Mouse (Mus musculus) liver, postnatal 0 days (tissue): ENCODE results near the gene Megf8. TPM values are rescaled to one million over a fixed set of nuclear protein-coding genes. Genes with fewer than 3 reads are reported as not detected.

Source experiments
- ATAC-seq: fragments of 200-750 bp; cut with Nextera tagmentation; 2 replicates; pipeline ENCODE4 v1.8.0; 2017; ENCODE audit warnings: mild to moderate bottlenecking, moderate library complexity
- DNase-seq: peaks from one replicate; pipeline ENCODE4 v3.0.0-alpha.2; 2016
- H3K27ac ChIP-seq: fragments of 300-500 bp; sonication (generic); 2 replicates; pipeline ENCODE4 v1.5.1; 2014; ENCODE audit warnings: antibody characterized with exemption, moderate library complexity, mild to moderate bottlenecking, low read depth
- H3K27me3 ChIP-seq: fragments of 300-500 bp; sonication (generic); 2 replicates; pipeline ENCODE4 v1.6.1; 2014; ENCODE audit warnings: low read length, control low read depth, mixed read lengths; ENCODE audit not compliant: insufficient read depth
- H3K36me3 ChIP-seq: fragments of 300-500 bp; sonication (generic); replicated peaks from 2 replicates; pipeline ENCODE4 v1.6.1; 2014; ENCODE audit warnings: mild to moderate bottlenecking, control low read depth, low read length, moderate library complexity, mixed read lengths; ENCODE audit not compliant: insufficient read depth
- H3K4me1 ChIP-seq: fragments of 300-500 bp; sonication (generic); 2 replicates; pipeline ENCODE4 v1.6.1; 2014; ENCODE audit warnings: antibody characterized with exemption, mild to moderate bottlenecking, control low read depth; ENCODE audit not compliant: insufficient read depth
- H3K4me2 ChIP-seq: fragments of 300-500 bp; sonication (generic); 2 replicates; pipeline ENCODE4 v1.6.1; 2014; ENCODE audit warnings: low read depth, mild to moderate bottlenecking, low read length, moderate library complexity, mixed read lengths
- H3K4me3 ChIP-seq: fragments of 300-500 bp; sonication (generic); 2 replicates; pipeline ENCODE4 v1.5.1; 2014; ENCODE audit warnings: low read depth, low read length
- H3K9ac ChIP-seq: fragments of 300-500 bp; sonication (generic); replicated peaks from 2 replicates; pipeline ENCODE4 v1.6.1; 2014; ENCODE audit warnings: mild to moderate bottlenecking, moderate library complexity
- H3K9me3 ChIP-seq: fragments of 300-500 bp; sonication (generic); 2 replicates; pipeline ENCODE4 v1.6.1; 2016; ENCODE audit warnings: mild to moderate bottlenecking, control low read depth, low read length, mixed read lengths
- CTCF ChIP-seq: sonication (generic); IDR thresholded peaks from 2 replicates; pipeline ENCODE4 v1.5.1; 2016; ENCODE audit warnings: antibody characterized with exemption, low read depth
- EP300 ChIP-seq: IDR thresholded peaks from 2 replicates; pipeline ENCODE4 v1.6.1; 2016; ENCODE audit warnings: antibody characterized with exemption, low read depth, mild to moderate bottlenecking
- WGBS: fragments of 180-500 bp; shearing (Covaris S2); extraction: QIAGEN DNeasy Blood & Tissue Kit; methylation state at CpG from one replicate; pipeline ENCODE4 v1.1.7; 2014; ENCODE audit not compliant: insufficient replicate concordance; 5-methylcytosine and 5-hydroxymethylcytosine counted together
- polyA plus RNA-seq: library from polyadenylated mRNA; unstranded; fragments of >200 nt; fragmentation: Nextera tagmentation; extraction: Ambion mirVana; gene quantifications from 2 replicates; pipeline ENCODE4 v1.2.1, GENCODE M21; 2015

Megf8 gene
- polyA plus RNA-seq, 1 experiment from 2014 or later: 0.81 TPM

DNA sequence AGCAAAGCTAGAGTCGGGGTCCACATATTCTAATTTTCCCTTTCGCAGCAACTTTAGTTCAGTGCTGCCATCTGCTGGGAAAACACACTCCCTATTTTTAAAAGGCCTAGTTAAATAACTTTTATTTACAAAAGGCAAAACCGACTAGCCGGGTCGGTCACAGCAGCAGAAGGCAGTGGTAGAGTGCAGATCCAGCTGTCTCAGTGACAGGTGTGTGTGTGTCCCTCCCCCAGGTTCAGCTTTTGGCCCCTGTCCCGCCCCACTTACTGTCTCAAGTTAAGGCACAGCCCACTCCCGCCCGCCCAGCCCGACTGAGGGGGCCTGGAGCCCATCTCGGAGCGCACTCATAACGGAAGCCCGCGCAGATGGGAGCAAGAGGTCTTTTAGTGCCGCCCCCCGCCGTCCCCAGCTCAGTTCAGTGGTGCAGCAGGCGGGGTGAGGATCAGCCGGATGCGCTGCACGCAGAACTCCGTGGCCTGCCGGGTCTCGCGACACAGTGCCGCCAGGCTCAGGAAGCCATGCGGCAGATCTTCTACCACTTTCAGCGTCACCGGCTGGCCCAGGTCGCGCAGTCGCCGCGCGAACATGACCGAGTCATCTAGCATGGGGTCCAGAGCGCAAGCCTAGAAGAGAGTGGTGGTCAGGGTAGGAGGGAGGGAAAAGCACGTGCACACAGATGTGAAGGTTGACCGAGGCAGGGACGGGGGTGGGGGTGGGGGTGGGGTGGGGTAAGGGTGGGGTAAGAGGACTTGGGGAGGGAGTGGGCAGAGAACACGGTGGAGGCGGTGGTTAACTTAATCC is 62.8 kb downstream of the Megf8 start:
- peak; percentile 64 for DNase-seq
- H3K27me3 ChIP-seq: no peaks in the 10 kb centered on the region
- peaks cover 17% of the 10 kb centered on the region for H3K4me1 ChIP-seq
- peaks cover 38% of the 10 kb centered on the region for H3K36me3 ChIP-seq
- peak overlapping the region; percentile 54 for H3K9ac ChIP-seq
- WGBS: 3% methylated on average over 41 of the region's 42 CpGs
- TF ChIP-seq CTCF (peak; percentile 65), EP300 (no peak)
- H3K27ac ChIP-seq: peak overlapping the region; percentile 56
- peak overlapping the region; percentile 31 for H3K4me3 ChIP-seq
- peak; percentile 67 for ATAC-seq
- H3K4me2 ChIP-seq: peak overlapping the region; percentile 71
- H3K9me3 ChIP-seq: no peaks in the 10 kb centered on the region

GRCm38 (mm10) chr7:25380392-25381283 is 63.7 kb downstream of the Megf8 start:
- Histone ChIP-seq H3K27ac (no peak overlapping the region), H3K36me3 (peaks cover 45% of the 10 kb centered on the region), H3K4me3 (no peak overlapping the region), H3K4me1 (peaks cover 26% of the 10 kb centered on the region), H3K9ac (no peak overlapping the region), H3K27me3 (no peaks in the 10 kb centered on the region), H3K9me3 (no peaks in the 10 kb centered on the region), H3K4me2 (peak overlapping the region; percentile 71)
- ATAC-seq (peak; percentile 30), DNase-seq (no peak)
- WGBS: 56% methylated on average over 18 of the region's 18 CpGs
- TF ChIP-seq CTCF (0 out of 2 replicates have a peak, but pooled peaks have one; percentile 6), EP300 (no peak)

GRCm38 (mm10) chr7:25381284-25381680 is 64.3 kb downstream of the Megf8 start:
- H3K4me1 ChIP-seq: peaks cover 33% of the 10 kb centered on the region
- no peak overlapping the region for H3K4me2 ChIP-seq
- peaks cover 45% of the 10 kb centered on the region for H3K36me3 ChIP-seq
- H3K9me3 ChIP-seq: no peaks in the 10 kb centered on the region
- H3K27ac ChIP-seq: no peak overlapping the region
- 73% methylated on average over 3 of the region's 3 CpGs for WGBS
- DNase-seq (no peak), ATAC-seq (no peak)
- H3K4me3 ChIP-seq: no peak overlapping the region
- H3K27me3 ChIP-seq: no peaks in the 10 kb centered on the region
- TF ChIP-seq EP300 (no peak), CTCF (no peak)
- H3K9ac ChIP-seq: no peak overlapping the region

GRCm38 (mm10) chr7:25382541-25382940 is 65.6 kb downstream of the Megf8 start:
- H3K9ac ChIP-seq: no peak overlapping the region
- H3K4me2 ChIP-seq: no peak overlapping the region
- DNase-seq (no peak), ATAC-seq (no peak)
- H3K27me3 ChIP-seq: no peaks in the 10 kb centered on the region
- peaks cover 40% of the 10 kb centered on the region for H3K4me1 ChIP-seq
- TF ChIP-seq EP300: no peak
- TF ChIP-seq CTCF: no peak
- H3K4me3 ChIP-seq: no peak overlapping the region
- no peaks in the 10 kb centered on the region for H3K9me3 ChIP-seq
- H3K27ac ChIP-seq: no peak overlapping the region
- H3K36me3 ChIP-seq: peaks cover 48% of the 10 kb centered on the region

DNA sequence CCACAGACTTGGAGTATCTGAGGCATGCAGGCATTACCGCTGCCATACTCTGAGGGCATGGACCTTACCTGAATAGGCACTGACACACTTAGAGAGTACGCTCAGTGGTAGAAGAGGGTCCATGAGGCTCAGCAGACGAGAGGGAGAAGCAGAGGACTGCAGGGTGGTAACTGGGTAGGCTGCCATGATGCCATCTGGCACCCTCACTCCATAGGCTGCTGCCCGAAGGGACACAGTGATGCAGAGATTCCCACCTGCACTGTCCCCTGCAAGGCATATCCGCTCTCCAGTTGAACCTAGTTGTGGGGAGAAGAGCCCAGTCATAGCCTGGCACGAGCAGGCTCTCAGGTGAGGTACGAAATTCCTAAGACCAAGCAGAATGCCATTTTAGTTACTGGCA is 66.4 kb downstream of the Megf8 start:
- no peak overlapping the region for H3K4me3 ChIP-seq
- H3K36me3 ChIP-seq: peaks cover 57% of the 10 kb centered on the region
- no peak overlapping the region for H3K27ac ChIP-seq
- no peaks in the 10 kb centered on the region for H3K27me3 ChIP-seq
- no peak overlapping the region for H3K9ac ChIP-seq
- no peaks in the 10 kb centered on the region for H3K9me3 ChIP-seq
- peaks cover 40% of the 10 kb centered on the region for H3K4me1 ChIP-seq
- TF ChIP-seq EP300: no peak
- no peak for TF ChIP-seq CTCF
- ATAC-seq (no peak), DNase-seq (no peak)
- H3K4me2 ChIP-seq: no peak overlapping the region
- WGBS: 86% methylated on average over 7 of the region's 7 CpGs

GRCm38 (mm10) chr7:25383891-25384290 is 66.9 kb downstream of the Megf8 start:
- DNase-seq (no peak), ATAC-seq (no peak)
- no peaks in the 10 kb centered on the region for H3K27me3 ChIP-seq
- no peak overlapping the region for H3K27ac ChIP-seq
- H3K4me2 ChIP-seq: no peak overlapping the region
- 79% methylated on average over 4 of the region's 4 CpGs for WGBS
- no peak for TF ChIP-seq EP300
- no peak for TF ChIP-seq CTCF
- peaks cover 40% of the 10 kb centered on the region for H3K4me1 ChIP-seq
- no peak overlapping the region for H3K9ac ChIP-seq
- H3K4me3 ChIP-seq: no peak overlapping the region
- H3K36me3 ChIP-seq: peaks cover 61% of the 10 kb centered on the region
- H3K9me3 ChIP-seq: no peaks in the 10 kb centered on the region
